ENCODE assay signal across 14 mouse cellular contexts in the genomic region with DNA sequence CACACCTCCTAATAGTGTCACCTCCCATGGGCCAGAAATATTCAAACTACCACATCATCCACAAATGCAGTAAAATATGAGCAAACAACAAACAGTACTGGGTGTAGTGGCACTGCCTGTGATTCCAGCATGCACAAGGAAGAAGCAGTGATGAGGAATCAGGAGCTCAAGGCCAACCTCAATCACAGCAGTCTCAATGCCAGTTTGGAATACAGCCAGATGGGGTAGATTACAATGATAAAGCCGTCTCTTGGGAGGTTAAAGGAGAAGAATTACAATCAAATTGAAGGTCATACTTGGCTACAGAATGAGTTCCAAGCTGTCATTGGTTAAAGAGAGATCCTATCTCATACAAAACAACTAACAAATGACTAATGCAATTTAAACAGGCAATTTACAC. TPM values are rescaled to one million over a fixed set of nuclear protein-coding genes. Genes with fewer than 3 reads are reported as not detected.
"Had no signal": no experiment of that assay in that cellular context is flagged by ENCODE, and none has a peak within 500 bp of the region (broad histone marks: within the 10 kb centered on the region; RNA-seq: fewer than 3 reads in every experiment).

No protein-coding gene starts in this region.

- H3K27ac ChIP-seq: layer of hippocampus, adult 2 months; limb, embryonic 13.5 days; liver, embryonic 14.5 days; midbrain, embryonic 12.5 days; neural tube, embryonic 13.5 days had no signal

- H3K36me3 ChIP-seq: limb, embryonic 13.5 days; midbrain, embryonic 12.5 days; neural tube, embryonic 13.5 days had no signal

- H3K4me3 ChIP-seq: layer of hippocampus, adult 2 months; limb, embryonic 13.5 days; midbrain, embryonic 12.5 days; neural tube, embryonic 13.5 days had no signal

- H3K27me3 ChIP-seq: limb, embryonic 13.5 days; midbrain, embryonic 12.5 days; neural tube, embryonic 13.5 days had no signal

- H3K9ac ChIP-seq: limb, embryonic 13.5 days; liver, embryonic 14.5 days; midbrain, embryonic 12.5 days; neural tube, embryonic 13.5 days had no signal

- H3K4me1 ChIP-seq: limb, embryonic 13.5 days; midbrain, embryonic 12.5 days; neural tube, embryonic 13.5 days had no signal

- H3K9me3 ChIP-seq: limb, embryonic 13.5 days; midbrain, embryonic 12.5 days; neural tube, embryonic 13.5 days had no signal

- DNase-seq: kidney, postnatal 10 days; kidney, postnatal 4 days; left cerebral cortex, postnatal 4 days; lung, adult 18-20 months; right cerebral cortex, postnatal 14 days had no signal

RNA-seq across cellular contexts. Expression of gene Gm29106, which starts 52.2 kb away (rescaled TPM):
- total RNA-seq: layer of hippocampus, adult 2 months; layer of hippocampus, postnatal 10 days; left cerebral cortex, postnatal 4 days; liver, adult 2 months; megakaryocyte-erythroid progenitor cell, adult 5-6 weeks had no signal
- polyA plus RNA-seq: liver, adult 2 months; lung, embryonic 16.5 days had no signal
